Mouse (Mus musculus) kidney, postnatal 25 days (tissue): ENCODE results near the gene Anxa6.

ENCODE experiments used
- DNase-seq, 2 experiments: peaks; one replicate each; pipeline ENCODE4 v3.0.0; 2021; ENCODE audit warnings: mixed read lengths in 2 of 2

The Anxa6 gene

GRCm38 (mm10) chr11:55028509-55028908, 4.7 kb downstream of the Anxa6 start:
- DNase-seq: peak; percentile 32 to 64

DNA sequence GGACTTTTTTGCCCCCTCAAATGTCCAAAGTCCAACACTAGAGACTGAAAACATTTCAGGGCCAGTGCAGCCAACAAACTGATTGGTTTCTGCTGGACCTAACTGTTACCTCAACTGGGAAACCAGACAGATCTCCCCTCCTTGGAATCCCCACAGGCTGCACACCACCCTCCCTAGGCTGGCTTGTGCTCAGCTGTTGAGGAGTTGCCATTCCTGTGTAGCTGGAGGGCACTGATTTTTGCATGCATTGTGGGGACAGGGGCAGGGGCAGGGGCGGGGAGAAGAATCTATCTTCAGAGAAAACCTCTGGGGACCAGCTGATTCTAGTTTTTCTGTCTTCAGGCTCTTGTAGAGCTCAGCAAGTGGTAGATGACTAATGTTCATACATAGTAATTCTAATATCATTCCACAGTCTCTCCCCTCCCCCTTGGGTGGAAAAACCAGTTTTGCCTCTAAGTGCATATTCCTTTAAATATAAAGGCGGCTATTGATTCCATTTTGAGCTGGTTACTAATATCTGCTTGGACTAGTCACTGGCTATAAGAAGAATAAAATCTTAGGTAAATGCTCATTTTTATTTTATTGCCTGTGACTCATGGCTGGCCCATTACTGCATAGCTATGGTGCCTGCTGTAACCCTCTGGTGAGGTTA, 5.9 kb downstream of the Anxa6 start:
- DNase-seq: peak; percentile 43 to 60

GRCm38 (mm10) chr11:55025896-55026295, 7.3 kb downstream of the Anxa6 start:
- DNase-seq: peak in 1 of 2 experiments; percentile 51

DNA sequence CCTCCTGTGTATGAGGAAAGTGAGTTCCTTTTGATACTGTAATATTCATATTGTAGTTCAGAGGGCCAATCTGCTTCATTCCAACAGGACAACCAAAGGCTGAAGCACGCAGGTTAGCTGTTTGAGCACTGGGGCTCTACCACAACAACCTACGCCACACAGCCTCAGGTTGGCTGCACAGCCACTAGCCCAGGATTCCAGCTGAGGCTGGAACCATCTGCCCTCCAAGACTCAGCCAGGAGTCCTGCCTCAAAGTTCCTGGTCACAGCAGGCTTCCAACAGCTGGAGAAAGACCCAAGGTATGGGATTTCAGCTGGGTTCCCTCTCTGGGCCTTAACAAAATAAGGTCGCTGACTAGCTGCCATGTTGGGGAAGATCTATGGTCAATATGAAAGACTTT, 9.7 kb downstream of the Anxa6 start:
- peak; percentile 23 to 57 for DNase-seq

DNA sequence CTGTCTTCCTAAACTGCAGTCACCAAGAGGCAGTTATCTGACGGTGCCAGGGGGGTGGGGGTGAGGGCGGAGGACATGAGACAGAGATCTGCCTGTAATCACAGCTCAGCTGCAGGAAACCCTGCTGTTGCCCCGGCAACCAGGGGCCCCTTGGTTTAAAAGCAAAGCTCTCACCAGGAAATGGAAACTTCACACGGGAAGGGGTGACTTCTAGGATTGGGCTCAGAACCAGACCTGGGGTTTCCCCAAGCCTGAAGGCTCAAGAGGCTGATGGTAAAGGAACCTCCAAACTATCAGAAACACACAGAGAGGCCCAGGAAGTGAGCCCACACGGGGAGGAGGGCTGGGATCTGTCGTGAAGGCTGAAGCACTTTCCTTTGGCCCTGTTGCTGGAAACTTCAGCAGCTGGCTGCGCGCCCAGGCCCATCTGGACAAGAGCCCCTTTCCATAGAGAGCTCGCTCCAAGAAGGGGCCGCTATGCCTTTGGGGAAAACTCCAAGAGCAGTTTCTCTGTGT, 10.1 kb downstream of the Anxa6 start:
- peak; percentile 87 to 89 for DNase-seq

DNA sequence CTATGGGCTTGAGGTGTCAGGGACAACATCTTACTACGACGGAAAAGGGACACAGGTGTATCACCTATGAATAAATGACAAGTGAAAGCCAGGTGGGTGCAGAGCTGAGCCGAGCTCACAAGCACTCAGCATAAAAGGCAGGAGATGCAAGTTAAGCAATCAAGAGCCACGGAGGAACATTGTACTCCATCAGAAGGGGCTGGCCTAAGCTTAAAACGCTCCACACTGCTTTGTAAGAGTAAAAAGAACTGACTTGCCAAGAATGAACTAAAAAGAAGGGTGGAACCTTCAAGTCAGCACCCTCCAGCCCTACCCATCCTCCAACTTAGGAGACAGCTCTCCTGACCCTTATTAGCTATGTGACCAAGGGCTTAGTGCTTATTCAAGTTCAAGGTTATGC, 10.7 kb downstream of the Anxa6 start:
- no peak for DNase-seq

DNA sequence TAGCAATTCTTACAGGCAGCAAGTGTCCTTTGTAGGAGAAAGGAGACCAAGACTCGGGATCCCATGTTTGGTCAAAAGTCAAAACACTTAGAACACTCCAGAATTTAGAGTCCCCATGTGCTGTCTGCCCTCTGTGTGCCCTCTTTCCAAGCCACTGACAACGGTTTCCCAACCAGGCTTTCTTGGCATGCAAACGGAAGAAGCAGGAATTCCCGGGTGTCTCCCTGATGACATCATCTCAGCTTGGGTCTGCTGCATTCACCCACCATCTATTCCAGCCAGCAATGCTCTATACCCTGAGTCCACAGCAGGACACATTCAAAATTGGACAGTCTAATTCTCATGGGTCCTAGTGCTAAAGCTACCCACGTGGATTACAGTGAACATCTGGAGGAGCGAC, 11.4 kb downstream of the Anxa6 start:
- DNase-seq: peak in 1 of 2 experiments; percentile 48

- no peak for DNase-seq
These were observed 11.8 kb downstream of the Anxa6 start for GRCm38 (mm10) chr11:55021458-55021857.

DNA sequence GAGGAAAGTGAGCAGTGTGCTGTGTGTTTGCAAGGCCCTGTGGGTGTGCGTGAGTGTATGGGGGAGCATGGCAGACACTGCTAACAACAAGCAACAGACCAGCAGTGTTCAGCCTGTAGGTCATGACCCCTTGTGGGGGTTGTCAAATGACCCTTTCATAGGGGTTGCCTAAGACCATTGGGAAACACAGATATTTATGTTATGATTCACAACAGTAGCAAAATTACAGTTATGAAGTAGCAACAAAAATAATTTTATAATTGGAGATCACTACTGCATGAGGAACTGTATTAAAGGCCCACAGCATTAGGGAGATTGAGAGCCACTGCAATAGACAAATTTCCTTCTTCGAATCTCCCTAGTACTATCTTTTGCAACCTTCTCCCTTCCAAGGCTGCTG, 13.5 kb downstream of the Anxa6 start:
- DNase-seq: no peak

GRCm38 (mm10) chr11:55018034-55018433, 15.2 kb downstream of the Anxa6 start:
- DNase-seq: no peak

- no peak for DNase-seq
These were observed 16.0 kb downstream of the Anxa6 start for GRCm38 (mm10) chr11:55017201-55017600.

GRCm38 (mm10) chr11:55016758-55017157, 16.5 kb downstream of the Anxa6 start:
- no peak for DNase-seq

- peak; percentile 75 to 80 for DNase-seq
These were observed 17.4 kb downstream of the Anxa6 start for GRCm38 (mm10) chr11:55015831-55016241.

GRCm38 (mm10) chr11:55015264-55015663, 18.0 kb downstream of the Anxa6 start:
- no peak for DNase-seq

DNA sequence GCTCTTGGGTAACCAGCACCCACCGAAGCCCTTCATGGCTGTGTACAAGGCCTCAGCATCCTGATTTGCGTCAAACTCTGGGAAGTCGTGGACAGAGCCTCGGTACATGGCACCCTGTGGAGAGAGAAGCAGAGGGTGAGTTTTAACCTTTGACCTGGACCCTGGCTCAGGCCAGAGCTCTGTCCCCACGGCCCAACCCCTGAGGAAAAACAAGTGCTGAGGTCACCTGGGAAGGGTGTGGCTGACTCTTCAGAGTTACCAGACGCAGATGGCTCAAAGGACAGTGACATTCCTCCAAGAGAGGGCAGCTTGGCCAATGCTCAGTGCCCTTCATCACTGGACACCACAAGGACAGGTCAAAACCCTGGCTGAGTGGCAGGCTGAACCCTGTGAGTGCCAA, 19.4 kb downstream of the Anxa6 start:
- peak in 1 of 2 experiments; percentile 65 for DNase-seq

GRCm38 (mm10) chr11:55012551-55013521, 20.4 kb downstream of the Anxa6 start:
- peak; percentile 75 to 76 for DNase-seq

GRCm38 (mm10) chr11:55011440-55011839, 21.8 kb downstream of the Anxa6 start:
- no peak for DNase-seq

GRCm38 (mm10) chr11:55008230-55008629, 25.0 kb downstream of the Anxa6 start:
- DNase-seq: no peak

DNA sequence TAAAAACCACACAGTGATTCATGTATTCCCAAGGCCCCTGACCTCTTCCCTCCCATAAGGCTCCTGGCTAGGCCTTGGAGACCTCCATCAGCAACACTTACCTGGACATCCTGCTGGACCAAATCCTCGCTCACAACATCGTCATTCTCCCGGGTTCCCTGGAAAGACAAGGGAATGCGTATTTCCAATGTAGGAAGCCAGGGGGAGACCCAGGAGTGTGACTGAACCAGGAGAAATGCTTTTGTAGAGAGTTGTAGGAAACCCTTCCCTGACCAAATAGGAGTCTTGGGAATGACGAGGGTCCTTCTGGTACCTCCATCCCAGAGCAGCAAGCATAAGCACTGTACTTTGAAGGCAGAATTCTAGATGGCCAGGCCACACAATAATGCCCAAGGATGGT, 27.6 kb downstream of the Anxa6 start:
- no peak for DNase-seq

GRCm38 (mm10) chr11:55004970-55005502, 28.2 kb downstream of the Anxa6 start:
- DNase-seq: no peak

DNA sequence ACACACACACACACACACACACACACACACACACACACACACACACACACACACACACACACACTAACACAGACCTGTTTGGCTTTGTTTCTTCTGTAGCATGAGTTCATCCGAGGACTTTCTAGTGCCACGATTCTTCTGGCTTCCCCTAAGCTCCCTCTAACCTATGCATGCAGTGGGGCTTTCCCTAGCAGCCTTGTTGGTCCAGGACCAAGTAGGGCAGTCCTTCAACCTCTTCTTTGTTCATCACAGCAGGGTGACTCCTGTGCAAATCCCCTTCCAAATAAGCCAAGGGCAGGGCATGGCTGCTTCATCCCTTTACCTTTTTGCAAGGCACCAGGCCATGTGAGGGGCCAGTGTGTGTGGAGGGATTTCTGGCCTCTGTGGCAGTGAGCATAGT, 34.5 kb downstream of the Anxa6 start:
- no peak for DNase-seq

DNA sequence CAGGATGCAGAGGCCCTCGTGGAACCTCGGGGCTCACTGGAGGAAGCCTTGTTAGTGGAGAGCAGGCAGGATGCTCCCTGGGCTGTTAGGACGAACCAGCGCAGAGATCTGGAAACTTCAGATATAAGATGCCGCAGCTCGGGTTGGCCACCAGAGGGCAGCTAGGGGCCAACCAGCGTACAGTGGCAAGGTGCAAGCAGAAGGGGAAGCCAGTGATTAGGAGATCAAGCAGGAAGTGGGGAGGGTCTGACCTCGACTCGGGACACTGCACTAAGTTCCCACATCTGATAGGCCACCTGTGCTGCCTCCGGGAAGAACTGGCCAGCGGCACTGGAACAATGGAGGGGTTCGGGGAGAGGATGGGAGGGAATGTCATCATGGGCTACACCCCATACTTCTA, 35.0 kb downstream of the Anxa6 start:
- DNase-seq: peak; percentile 55 to 68

- no peak for DNase-seq
These were observed 37.1 kb downstream of the Anxa6 start for GRCm38 (mm10) chr11:54996176-54996575.
